Mouse (Mus musculus): Measurements from ENCODE around the gene Lnp1. TPM values are rescaled to one million over a fixed set of nuclear protein-coding genes. Genes with fewer than 3 reads are reported as not detected.

Gene Lnp1
- polyA plus RNA-seq, 1 experiment from 2014 or later, result 0.63 TPM

GRCm38 (mm10) chr16:56868361-56868760 is 59.5 kb downstream of the Lnp1 start:
- H3K9ac ChIP-seq (ENCODE audit: low read length), result no peak overlapping the region
- no peaks in the 10 kb centered on the region for H3K9me3 ChIP-seq (ENCODE audit: control insufficient read depth, low read length)
- H3K27ac ChIP-seq (replicated peaks in 1 of 2; ENCODE audit: control insufficient read depth in 1 of 2, insufficient read depth in 1 of 2, low read depth in 2 of 2, low read length in 2 of 2), result no peak overlapping the region
- WGBS, result 75% methylated on average over 5 of the region's 5 CpGs
- no peaks in the 10 kb centered on the region for H3K27me3 ChIP-seq (ENCODE audit: control insufficient read depth, insufficient read depth, low read length)
- no peak overlapping the region for H3K4me3 ChIP-seq (ENCODE audit: control insufficient read depth in 1 of 2, insufficient read depth in 1 of 2, low read depth in 1 of 2, low read length in 2 of 2)
- no peaks in the 10 kb centered on the region for H3K36me3 ChIP-seq (ENCODE audit: control insufficient read depth, insufficient read depth, low read length)
- no peaks in the 10 kb centered on the region for H3K4me1 ChIP-seq (ENCODE audit: control insufficient read depth in 2 of 2, insufficient read depth in 2 of 2, low read length in 2 of 2)
- no peak overlapping the region for H3K4me2 ChIP-seq (ENCODE audit: low read length)
- no peak for ATAC-seq (ENCODE audit: insufficient number of reproducible peaks, insufficient read depth, low FRiP score, low read depth)

GRCm38 (mm10) chr16:56867591-56867990 is 60.3 kb downstream of the Lnp1 start:
- Histone ChIP-seq H3K9me3 (ENCODE audit: control insufficient read depth, low read length) (no peaks in the 10 kb centered on the region), H3K4me3 (ENCODE audit: control insufficient read depth in 1 of 2, insufficient read depth in 1 of 2, low read depth in 1 of 2, low read length in 2 of 2) (no peak overlapping the region), H3K27ac (replicated peaks in 1 of 2; ENCODE audit: control insufficient read depth in 1 of 2, insufficient read depth in 1 of 2, low read depth in 2 of 2, low read length in 2 of 2) (no peak overlapping the region), H3K36me3 (ENCODE audit: control insufficient read depth, insufficient read depth, low read length) (no peaks in the 10 kb centered on the region), H3K9ac (ENCODE audit: low read length) (no peak overlapping the region), H3K27me3 (ENCODE audit: control insufficient read depth, insufficient read depth, low read length) (no peaks in the 10 kb centered on the region), H3K4me1 (ENCODE audit: control insufficient read depth in 2 of 2, insufficient read depth in 2 of 2, low read length in 2 of 2) (no peaks in the 10 kb centered on the region), H3K4me2 (ENCODE audit: low read length) (no peak overlapping the region)
- 69% methylated on average over 4 of the region's 4 CpGs for WGBS
- ATAC-seq (ENCODE audit: insufficient number of reproducible peaks, insufficient read depth, low FRiP score, low read depth), result no peak

Other genes with a start within 250 kb of the Lnp1 start
- 130 and 136 TPM in 2 replicates for gene Tfg, start 210.6 kb downstream of the Lnp1 start, polyA plus RNA-seq (2014; fragmentation: Nextera tagmentation; extraction: Ambion mirVana)
- not detected in 2 replicates for gene Adgrg7, start 132.2 kb downstream of the Lnp1 start, polyA plus RNA-seq (2014; fragmentation: Nextera tagmentation; extraction: Ambion mirVana)
- 12.4 and 13.7 TPM in 2 replicates for gene Tmem45a, start 41.9 kb downstream of the Lnp1 start, polyA plus RNA-seq (2014; fragmentation: Nextera tagmentation; extraction: Ambion mirVana)
- 0.14 and 0.50 TPM in 2 replicates for gene Tmem45a2, start 143.3 kb upstream of the Lnp1 start, polyA plus RNA-seq (2014; fragmentation: Nextera tagmentation; extraction: Ambion mirVana)
- gene Tomm70a, start 193.6 kb upstream of the Lnp1 start, polyA plus RNA-seq (2014; fragmentation: Nextera tagmentation; extraction: Ambion mirVana), result 51.6 and 53.3 TPM in 2 replicates
- gene Nit2, start 239.3 kb upstream of the Lnp1 start, polyA plus RNA-seq (2014; fragmentation: Nextera tagmentation; extraction: Ambion mirVana), result 53.8 and 55.9 TPM in 2 replicates